Mouse (Mus musculus) T-helper 17 cell (primary cell): ENCODE measurements around the gene Hoga1.

Source experiments
- in situ Hi-C, 2 experiments: fragments of 300-600 bp; cut with MboI, MseI; formaldehyde crosslinking; loops; 1 replicate in 1 of 2; 2 replicates in 1 of 2; pipeline ENCODE4 v1.15.1; 2025; ENCODE audit warnings: high pct_unique_total_duplicates in 2 of 2

The Hoga1 gene

GRCm38 (mm10) chr19:42045269-42046102 lies at the start of gene Hoga1:
TSS of gene Hoga1 (plus strand) at chr19:42045610.
- in situ Hi-C loops = no loop called here

GRCm38 (mm10) chr19:41997090-41997489 lies 48.3 kb upstream of the Hoga1 start:
- in situ Hi-C loops = no loop called here

GRCm38 (mm10) chr19:41998770-41999548 lies 46.5 kb upstream of the Hoga1 start:
- in situ Hi-C loops = no loop called here

GRCm38 (mm10) chr19:41999688-42000283 lies 45.6 kb upstream of the Hoga1 start:
- in situ Hi-C loops = no loop called here

GRCm38 (mm10) chr19:42000446-42000958 lies 44.9 kb upstream of the Hoga1 start:
- in situ Hi-C loops = no loop called here

- in situ Hi-C loops = no loop called here
Measured at GRCm38 (mm10) chr19:42001253-42001980, 44.0 kb upstream of the Hoga1 start.

- in situ Hi-C loops = no loop called here
Measured at GRCm38 (mm10) chr19:42004258-42004657, 41.2 kb upstream of the Hoga1 start.

GRCm38 (mm10) chr19:42005616-42006015 lies 39.8 kb upstream of the Hoga1 start:
- in situ Hi-C loops = no loop called here

- in situ Hi-C loops = no loop called here
Measured at GRCm38 (mm10) chr19:42006568-42006967, 38.8 kb upstream of the Hoga1 start.

- in situ Hi-C loops = no loop called here
Measured at GRCm38 (mm10) chr19:42008586-42008985, 36.8 kb upstream of the Hoga1 start.

- in situ Hi-C loops = no loop called here
Measured at GRCm38 (mm10) chr19:42009067-42009466, 36.3 kb upstream of the Hoga1 start.

GRCm38 (mm10) chr19:42010436-42010835 lies 35.0 kb upstream of the Hoga1 start:
- in situ Hi-C loops = no loop called here

GRCm38 (mm10) chr19:42011123-42011522 lies 34.3 kb upstream of the Hoga1 start:
- in situ Hi-C loops = no loop called here

- in situ Hi-C loops = no loop called here
Measured at GRCm38 (mm10) chr19:42014231-42014825, 31.1 kb upstream of the Hoga1 start.

- in situ Hi-C loops = loop anchor here in 1 of 2 experiments (5.0 kb wide), 1 partner anchor 33 kb away; the partner anchor contains the start of genes Mms19 and Ubtd1
Measured at GRCm38 (mm10) chr19:42015001-42015400, 30.4 kb upstream of the Hoga1 start.

GRCm38 (mm10) chr19:42016251-42016650 lies 29.2 kb upstream of the Hoga1 start:
- in situ Hi-C loops = loop anchor here in 1 of 2 experiments (5.0 kb wide), 1 partner anchor 34 kb away; the partner anchor contains the start of genes Mms19 and Ubtd1

GRCm38 (mm10) chr19:42016840-42017239 lies 28.6 kb upstream of the Hoga1 start:
- in situ Hi-C loops = loop anchor here in 1 of 2 experiments (5.0 kb wide), 1 partner anchor 35 kb away; the partner anchor contains the start of genes Mms19 and Ubtd1

GRCm38 (mm10) chr19:42017399-42018247 lies 27.8 kb upstream of the Hoga1 start:
- in situ Hi-C loops = loop anchor here in 1 of 2 experiments (5.0 kb wide), 1 partner anchor 35 kb away; the partner anchor contains the start of genes Mms19 and Ubtd1

- in situ Hi-C loops = loop anchor here in 1 of 2 experiments (5.0 kb wide), 1 partner anchor 37 kb away; the partner anchor contains the start of genes Mms19 and Ubtd1
Measured at GRCm38 (mm10) chr19:42019011-42019522, 26.3 kb upstream of the Hoga1 start.
